Mouse (Mus musculus) inflammation-experienced regulatory T-cells, adult 16 weeks (primary cell): ENCODE results near the gene 8030411F24Rik. TPM values are rescaled to one million over a fixed set of nuclear protein-coding genes. Genes with fewer than 3 reads are reported as not detected.

Source experiments
- polyA plus RNA-seq: library from polyadenylated mRNA; unstranded; fragments of 100-300 nt; shearing (Covaris generic); gene quantifications from one replicate; pipeline ENCODE4 v1.2.1, GENCODE M21; 2017

8030411F24Rik gene
- not detected for polyA plus RNA-seq

GRCm38 (mm10) chr2:148781709-148782108 is at the start of gene 8030411F24Rik:
8030411F24Rik (plus strand) TSS chr2:148782009.

GRCm38 (mm10) chr2:148732327-148733000 is 49.3 kb upstream of the 8030411F24Rik start, which contains the start of gene Napb:
Napb (minus strand) TSS chr2:148732467.

GRCm38 (mm10) chr2:148750058-148750457 is 31.8 kb upstream of the 8030411F24Rik start, which contains the start of gene Cstl1:
Cstl1 (plus strand) TSS chr2:148750358.

GRCm38 (mm10) chr2:148771397-148771796 is 10.4 kb upstream of the 8030411F24Rik start, which contains the start of gene Cst11:
Cst11 (minus strand) TSS chr2:148771497.

GRCm38 (mm10) chr2:148789142-148789541 is 7.3 kb downstream of the 8030411F24Rik start, which contains the start of gene Cst12:
Cst12 (plus strand) TSS chr2:148789361.

GRCm38 (mm10) chr2:148798485-148798884 is 16.7 kb downstream of the 8030411F24Rik start, which contains the start of gene Cst8:
Cst8 (plus strand) TSS chr2:148798785.

GRCm38 (mm10) chr2:148819909-148820308 is 38.1 kb downstream of the 8030411F24Rik start, which contains the start of gene Cst13:
Cst13 (plus strand) TSS chr2:148820081.

GRCm38 (mm10) chr2:148834912-148835311 is 53.1 kb downstream of the 8030411F24Rik start, which contains the start of gene Cst9:
Cst9 (plus strand) TSS chr2:148835147.

Other genes with a start within 250 kb of the 8030411F24Rik start
- 69.5 TPM for gene Nxt1, start 109.4 kb upstream of the 8030411F24Rik start, polyA plus RNA-seq
- 22.5 TPM for gene Gzf1, start 101.0 kb upstream of the 8030411F24Rik start, polyA plus RNA-seq
- 2.0 TPM for gene Napb, start 49.5 kb upstream of the 8030411F24Rik start, polyA plus RNA-seq
- gene Cstl1, start 31.7 kb upstream of the 8030411F24Rik start, polyA plus RNA-seq = not detected
- not detected for gene Cst11, start 10.5 kb upstream of the 8030411F24Rik start, polyA plus RNA-seq
- not detected for gene Cst12, start 7.4 kb downstream of the 8030411F24Rik start, polyA plus RNA-seq
- gene Cst8, start 16.8 kb downstream of the 8030411F24Rik start, polyA plus RNA-seq = not detected
- not detected for gene Cst13, start 38.1 kb downstream of the 8030411F24Rik start, polyA plus RNA-seq
- not detected for gene Cst9, start 53.1 kb downstream of the 8030411F24Rik start, polyA plus RNA-seq
- not detected for gene 9230104L09Rik, start 83.0 kb downstream of the 8030411F24Rik start, polyA plus RNA-seq
- 166 TPM for gene Cst3, start 93.7 kb downstream of the 8030411F24Rik start, polyA plus RNA-seq
- not detected for gene Gm1330, start 221.2 kb downstream of the 8030411F24Rik start, polyA plus RNA-seq
- not detected for gene Gm10750, start 235.2 kb downstream of the 8030411F24Rik start, polyA plus RNA-seq